Comparison of ENCODE assay signal across 9 mouse cellular contexts in genomic region chr8:98572597-98573514, GRCm38 (mm10).
A peak's percentile ranks its signal among the peaks of the same experiment; 100 is the strongest.
DNase-seq lines count a peak whose midpoint lies in the region; ATAC-seq lines count a peak whose summit lies in the region.
"Had no signal": no experiment of that assay in that cellular context is flagged by ENCODE, and none has a peak within 500 bp of the region (broad histone marks: within the 10 kb centered on the region; RNA-seq: fewer than 3 reads in every experiment).

No protein-coding gene starts in this region.

- peak; percentile 6 for DNase-seq in ZHBTc4 (ENCODE audit: low read depth, low spot score)
- peak; percentile 8 for DNase-seq in layer of hippocampus, adult 9-10 months (ENCODE audit: low spot score)
- no peak for DNase-seq in urinary bladder, postnatal 14 days (ENCODE audit: low spot score)
- no peak for DNase-seq in adrenal gland, postnatal 25 days
- no peak for DNase-seq in thymus, postnatal 10 days (ENCODE audit: low spot score in 2 of 2)
- no peak for DNase-seq in lung, postnatal 36 days

- no peaks in the 10 kb centered on the region for H3K36me3 ChIP-seq in forebrain, embryonic 13.5 days (ENCODE audit: poor library complexity, severe bottlenecking)
- H3K36me3 ChIP-seq in midbrain, embryonic 16.5 days (ENCODE audit: control insufficient read depth, insufficient read depth, low read length): no peaks in the 10 kb centered on the region
- H3K36me3 ChIP-seq: heart, embryonic 13.5 days had no signal

- H3K9me3 ChIP-seq in forebrain, embryonic 13.5 days (replicated peaks): no peaks in the 10 kb centered on the region
- no peaks in the 10 kb centered on the region for H3K9me3 ChIP-seq in midbrain, embryonic 16.5 days (replicated peaks; ENCODE audit: control insufficient read depth, low read length, poor library complexity, severe bottlenecking)
- H3K9me3 ChIP-seq: heart, embryonic 13.5 days had no signal

- peak overlapping the region; percentile 79 for H3K27ac ChIP-seq in forebrain, embryonic 13.5 days
- H3K27ac ChIP-seq in midbrain, embryonic 16.5 days (ENCODE audit: low read length): no peak overlapping the region
- H3K27ac ChIP-seq: heart, embryonic 13.5 days had no signal

- ATAC-seq in forebrain, embryonic 13.5 days: peak; percentile 97
- peak; percentile 93 for ATAC-seq in midbrain, embryonic 16.5 days

- H3K9ac ChIP-seq in forebrain, embryonic 13.5 days: no peak overlapping the region
- no peak overlapping the region for H3K9ac ChIP-seq in midbrain, embryonic 16.5 days (ENCODE audit: low read depth, low read length)
- H3K9ac ChIP-seq: heart, embryonic 13.5 days had no signal

- peaks cover 13% of the 10 kb centered on the region for H3K4me1 ChIP-seq in forebrain, embryonic 13.5 days
- peaks cover 4% of the 10 kb centered on the region; the same call in 1 of the 2 replicates for H3K4me1 ChIP-seq in midbrain, embryonic 16.5 days (ENCODE audit: control insufficient read depth, insufficient read depth, low read length)
- H3K4me1 ChIP-seq: heart, embryonic 13.5 days had no signal

- no peak overlapping the region for H3K4me2 ChIP-seq in forebrain, embryonic 13.5 days
- no peak overlapping the region for H3K4me2 ChIP-seq in midbrain, embryonic 16.5 days (ENCODE audit: low read length)
- H3K4me2 ChIP-seq: heart, embryonic 13.5 days had no signal

- H3K27me3 ChIP-seq in forebrain, embryonic 13.5 days: no peaks in the 10 kb centered on the region
- H3K27me3 ChIP-seq in midbrain, embryonic 16.5 days (ENCODE audit: control insufficient read depth, insufficient read depth, low read depth, low read length): no peaks in the 10 kb centered on the region
- H3K27me3 ChIP-seq: heart, embryonic 13.5 days had no signal

- WGBS in forebrain, embryonic 13.5 days: 14% methylated on average over 6 of the region's 6 CpGs
- 13% methylated on average over 6 of the region's 6 CpGs for WGBS in midbrain, embryonic 16.5 days

- no peak overlapping the region for H3K4me3 ChIP-seq in forebrain, embryonic 13.5 days
- H3K4me3 ChIP-seq in midbrain, embryonic 16.5 days (ENCODE audit: low read depth, low read length): no peak overlapping the region
- H3K4me3 ChIP-seq: heart, embryonic 13.5 days had no signal

Comparison
In these comparisons a context has a peak if more than half of its experiments do, and no peak if none do; other contexts are left out.
1. DNase-seq: peak in ZHBTc4 (single experiment) and layer of hippocampus, adult 9-10 months (single experiment); none in urinary bladder, postnatal 14 days (single experiment), adrenal gland, postnatal 25 days (single experiment), thymus, postnatal 10 days (0 of 2) and lung, postnatal 36 days (single experiment).